Mouse (Mus musculus) heart, adult 18-20 months (tissue): ENCODE data around the gene Cd247. TPM values are rescaled to one million over a fixed set of nuclear protein-coding genes. Genes with fewer than 3 reads are reported as not detected.
"Not testable (repeated sequence)": the region's sequence is repeated elsewhere in the genome, so short reads cannot be mapped to it uniquely, and the experiment has no call there.

Experiments
- DNase-seq, 2 experiments: peaks; one replicate each; pipeline ENCODE4 v3.0.0; 2021 to 2022; ENCODE audit warnings: mixed read lengths in 1 of 2
- long read RNA-seq, 2 experiments: library from polyadenylated mRNA; stranded (forward); transcript quantifications; one replicate each; pipeline ENCODE4 v2.0.0; 2021
- total RNA-seq, 2 experiments: library from RNA; stranded (reverse); gene quantifications; 2 replicates each; pipeline ENCODE4 v1.2.3; 2021

Gene Cd247
- 1 to 10 TPM in 1 of 2 experiments, under 1 TPM in 1; 0.37 to 2.1 TPM for total RNA-seq
- long read RNA-seq, experiment 1, partial matches to known transcripts, result 0 of 1 reads
- long read RNA-seq, experiment 1, other reads (novel, unspliced or antisense), result 0 of 1 reads
- long read RNA-seq, experiment 2, partial matches to known transcripts, result 0 of 1 reads
- long read RNA-seq, experiment 2, other reads (novel, unspliced or antisense), result 0 of 1 reads

DNA sequence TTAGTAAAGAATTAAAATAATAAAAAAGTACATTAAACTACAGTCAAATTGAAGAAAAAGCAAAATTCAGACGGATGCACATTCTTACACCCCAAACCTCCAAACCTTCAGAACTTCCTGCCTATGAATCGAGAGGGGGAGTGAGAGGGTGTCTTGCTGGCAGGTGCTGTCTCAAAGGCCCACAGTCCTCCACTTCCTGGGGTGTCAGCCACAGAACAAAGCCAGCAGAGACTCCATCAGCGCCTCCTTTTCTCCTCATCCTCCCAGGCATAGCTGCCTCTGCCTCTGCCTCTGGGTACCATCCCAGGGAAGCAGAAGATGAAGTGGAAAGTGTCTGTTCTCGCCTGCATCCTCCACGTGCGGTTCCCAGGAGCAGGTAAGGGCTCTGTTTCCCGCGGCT is at the start of gene Cd247:
Gene Cd247, plus strand, starts transcription at position 171 of the 400 bp plus-strand sequence.
- DNase-seq, result no peak

DNA sequence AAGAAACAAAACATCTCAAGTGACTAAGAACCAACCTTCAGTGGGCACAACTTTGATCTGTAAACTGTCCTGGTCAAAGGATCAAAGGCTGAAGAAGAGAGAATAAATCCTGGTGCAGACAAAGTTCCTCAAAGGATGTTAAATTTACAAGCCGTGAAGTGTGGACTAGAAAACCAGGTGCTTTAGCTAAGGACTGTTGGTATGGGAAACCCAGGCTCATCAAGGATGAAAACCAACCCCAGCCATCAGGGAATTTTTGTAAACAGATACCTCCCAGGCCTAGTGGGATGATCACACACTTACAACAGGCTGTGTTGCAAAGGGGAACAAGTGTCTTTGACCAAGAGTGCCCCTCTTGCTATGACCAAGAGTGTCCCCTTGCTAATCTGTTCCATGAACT is 49.5 kb upstream of the Cd247 start:
- no peak for DNase-seq

DNA sequence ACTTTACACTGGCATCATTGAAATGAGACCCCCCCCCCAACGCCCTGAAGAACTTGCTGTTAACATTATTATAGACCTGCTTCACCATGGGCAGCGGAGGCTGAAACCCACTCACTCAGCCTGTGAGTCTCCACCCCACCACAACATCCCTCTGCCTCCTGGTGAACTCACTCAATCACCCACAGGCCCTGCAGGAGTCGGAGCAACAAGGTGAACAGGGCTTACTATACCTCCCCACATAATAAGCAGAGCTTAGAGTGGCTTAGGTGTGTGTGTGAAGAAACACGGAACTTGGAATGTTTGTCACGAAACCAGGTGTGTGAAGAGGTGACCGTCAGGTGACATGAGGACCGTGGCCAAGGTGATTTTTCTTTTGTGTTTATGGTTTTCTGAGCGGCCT is 46.5 kb upstream of the Cd247 start:
- DNase-seq, result no peak

DNA sequence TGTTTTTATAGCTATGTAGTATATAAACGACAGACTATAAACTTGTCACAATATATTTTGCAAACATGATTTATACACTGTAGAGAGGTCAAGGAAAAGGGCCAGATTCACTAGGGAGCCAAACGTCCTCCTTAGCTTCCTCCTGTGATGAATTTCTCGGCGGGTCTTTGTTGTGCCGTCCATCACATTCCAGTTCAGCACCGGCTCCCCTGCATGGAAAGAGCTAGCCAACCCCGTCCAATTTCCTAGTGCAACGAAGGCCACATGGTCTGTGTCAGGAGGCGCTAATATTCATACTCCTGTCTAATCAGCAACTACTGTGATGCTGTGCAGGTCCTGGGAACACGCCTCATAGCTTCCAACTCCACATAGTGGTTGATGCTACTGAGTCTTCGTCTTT is 40.4 kb upstream of the Cd247 start:
- DNase-seq, result no peak

DNA sequence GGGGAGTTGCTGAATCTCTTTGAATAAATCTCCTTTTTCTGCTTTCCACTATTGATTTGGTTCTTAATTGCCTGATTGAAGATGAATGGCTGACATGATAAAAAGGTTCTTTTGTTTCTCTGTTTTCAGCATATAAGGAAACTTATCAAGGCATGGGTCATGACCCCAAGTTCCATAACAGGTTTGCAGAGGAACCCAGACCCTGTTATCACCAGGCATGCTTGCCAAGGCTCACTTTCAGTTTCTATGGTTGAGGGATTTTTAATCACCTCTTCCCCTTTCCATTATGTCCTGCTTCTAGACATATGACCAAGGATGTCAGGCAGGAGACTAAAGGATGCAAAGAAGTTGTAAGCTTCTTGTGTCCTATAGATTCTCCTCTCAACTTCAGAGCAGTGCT is 37.3 kb upstream of the Cd247 start:
- DNase-seq, result no peak

DNA sequence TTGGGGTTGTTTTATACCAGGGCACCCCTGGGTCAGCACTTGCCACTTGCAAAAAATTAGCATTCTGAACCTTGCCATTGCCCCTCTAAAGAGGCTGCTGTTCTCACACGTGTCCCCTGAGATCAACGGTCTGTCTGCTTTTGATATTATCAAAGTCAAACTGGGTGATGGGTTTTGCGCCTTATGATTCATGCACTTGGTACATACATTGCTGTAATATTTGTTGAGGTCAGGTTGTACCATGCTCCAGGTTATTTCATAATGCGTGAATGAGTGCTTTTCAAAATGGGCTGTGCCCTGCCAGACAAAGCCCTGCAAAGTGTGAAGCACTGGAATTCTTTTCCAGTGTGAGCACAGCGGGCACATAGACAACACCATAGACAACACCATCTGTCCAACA is 36.6 kb upstream of the Cd247 start:
- DNase-seq, result no peak

DNA sequence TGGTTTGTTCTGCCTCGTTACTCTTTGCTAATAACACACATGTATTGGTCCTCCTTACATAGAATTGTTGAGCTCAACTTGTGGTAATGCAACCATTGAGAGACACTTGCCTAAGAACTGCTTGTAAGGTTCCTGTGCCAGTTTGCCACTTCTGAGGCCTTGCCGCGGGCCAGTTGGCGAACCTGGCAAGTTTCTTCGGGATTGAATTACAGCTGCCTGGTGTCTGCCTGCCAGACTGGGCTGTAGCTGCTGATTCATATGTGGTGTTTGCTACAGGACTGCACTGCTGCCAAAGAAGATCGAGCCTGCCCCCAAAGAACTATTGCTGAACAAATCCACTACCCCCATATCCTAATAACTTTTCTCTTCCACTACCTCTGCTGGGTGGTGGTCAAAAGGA is 34.3 kb upstream of the Cd247 start:
- no peak for DNase-seq

DNA sequence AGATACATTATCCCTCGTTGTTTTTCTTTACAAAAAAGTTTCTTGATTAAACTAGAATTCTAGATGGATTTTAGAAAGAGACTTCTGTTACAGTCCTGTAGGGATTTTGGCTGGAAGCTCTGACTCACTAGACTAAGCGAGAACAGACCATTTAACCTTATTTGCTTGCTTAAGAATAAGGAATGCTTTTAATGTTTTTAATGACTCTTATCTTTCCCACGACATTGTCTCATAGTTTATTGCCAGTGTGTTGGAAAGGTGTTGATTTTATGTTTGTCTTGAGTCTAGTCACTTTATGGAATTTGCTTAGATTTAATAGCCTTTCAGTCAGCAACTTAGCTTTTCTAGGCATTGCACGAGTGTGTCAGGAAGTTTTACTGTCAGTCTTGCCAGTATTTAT is 33.3 kb upstream of the Cd247 start:
- no peak for DNase-seq

DNA sequence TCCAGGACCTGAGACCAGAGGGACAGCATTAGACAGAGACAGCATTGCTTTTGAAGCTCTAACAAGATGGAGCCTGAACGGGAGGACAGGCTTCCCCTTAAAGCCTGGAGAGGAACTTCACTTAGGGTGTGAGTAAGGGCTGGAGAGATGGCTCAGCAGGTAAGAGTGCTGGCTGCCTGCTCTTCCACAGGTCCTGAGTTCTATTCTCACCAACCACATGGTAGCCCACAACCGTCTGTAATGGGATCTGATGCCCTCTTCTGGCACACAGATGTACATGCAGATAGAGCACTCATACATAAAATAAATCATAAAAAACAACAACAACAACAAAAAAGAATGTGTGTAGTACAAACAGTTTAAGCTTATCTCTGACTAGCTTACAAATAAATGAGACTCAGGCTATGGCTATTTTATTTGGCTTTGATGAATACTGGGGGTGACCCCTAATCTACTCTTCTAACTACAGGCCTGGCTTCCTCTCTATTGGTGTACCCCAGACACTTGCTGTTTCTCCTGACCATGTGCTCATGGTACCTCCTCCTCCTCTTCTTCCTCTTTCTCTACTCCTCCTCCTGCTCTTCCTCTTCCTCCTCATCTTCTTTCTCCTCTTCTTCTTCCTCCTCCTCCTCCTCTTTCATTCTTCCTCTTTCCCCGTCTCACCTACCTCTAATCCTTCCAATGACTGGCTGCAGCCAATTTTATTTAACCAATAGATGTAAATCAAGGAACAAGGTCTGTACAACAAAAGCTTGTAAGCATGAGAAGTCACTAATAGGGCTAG is 26.8 kb upstream of the Cd247 start:
- no peak for DNase-seq

DNA sequence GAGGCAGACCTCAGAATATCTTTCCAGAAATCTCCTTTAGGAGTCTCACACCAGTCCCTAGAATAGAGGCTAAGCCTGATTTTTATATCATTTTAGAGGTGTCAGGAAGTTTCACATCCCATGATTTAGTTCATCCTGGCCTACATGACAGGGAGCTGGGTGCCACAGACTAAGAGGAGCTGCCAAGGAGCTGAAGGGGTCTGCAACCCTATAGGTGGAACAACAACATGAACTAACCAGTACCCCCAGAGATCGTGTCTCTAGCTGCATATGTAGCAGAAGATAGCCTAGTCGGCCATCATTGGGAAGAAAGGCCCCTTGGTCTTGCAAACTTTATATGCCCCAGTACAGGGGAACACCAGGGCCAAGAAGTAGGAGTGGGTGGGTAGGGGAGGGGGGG is 26.0 kb upstream of the Cd247 start:
- DNase-seq, result not testable (repeated sequence)

DNA sequence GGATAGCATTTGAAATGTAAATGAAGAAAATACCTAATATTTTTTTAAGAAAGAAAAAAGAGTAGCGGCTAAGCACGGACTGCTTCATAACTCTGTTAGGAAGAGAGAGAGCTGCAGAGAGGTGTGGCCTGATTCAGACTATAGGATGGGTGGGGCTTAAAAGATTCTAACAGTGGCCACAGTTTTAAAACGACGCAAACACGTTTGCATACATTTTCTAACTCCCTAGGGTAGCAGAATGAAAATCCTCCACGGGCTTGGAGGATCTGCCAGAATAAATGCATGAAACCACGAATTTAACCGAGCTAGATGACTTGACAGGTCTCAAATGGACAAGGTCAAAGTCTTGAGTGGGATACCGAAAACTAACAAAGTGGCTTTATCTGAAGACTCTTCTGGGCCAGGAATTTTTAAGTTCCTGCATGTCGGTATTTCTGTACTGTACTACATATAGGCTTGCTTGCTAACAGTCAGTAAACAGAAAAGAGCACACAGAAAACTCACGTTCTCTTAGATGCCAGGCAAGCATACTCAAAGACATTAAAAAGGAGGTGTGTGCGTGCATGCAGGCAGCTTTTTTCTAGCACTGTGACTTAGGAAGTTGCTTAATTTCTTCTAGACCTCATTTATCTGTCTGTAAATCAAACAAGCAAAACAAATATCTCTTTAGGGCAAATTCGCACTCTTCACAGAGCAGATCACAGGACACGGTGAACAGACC is 25.4 kb upstream of the Cd247 start:
- DNase-seq, result no peak

DNA sequence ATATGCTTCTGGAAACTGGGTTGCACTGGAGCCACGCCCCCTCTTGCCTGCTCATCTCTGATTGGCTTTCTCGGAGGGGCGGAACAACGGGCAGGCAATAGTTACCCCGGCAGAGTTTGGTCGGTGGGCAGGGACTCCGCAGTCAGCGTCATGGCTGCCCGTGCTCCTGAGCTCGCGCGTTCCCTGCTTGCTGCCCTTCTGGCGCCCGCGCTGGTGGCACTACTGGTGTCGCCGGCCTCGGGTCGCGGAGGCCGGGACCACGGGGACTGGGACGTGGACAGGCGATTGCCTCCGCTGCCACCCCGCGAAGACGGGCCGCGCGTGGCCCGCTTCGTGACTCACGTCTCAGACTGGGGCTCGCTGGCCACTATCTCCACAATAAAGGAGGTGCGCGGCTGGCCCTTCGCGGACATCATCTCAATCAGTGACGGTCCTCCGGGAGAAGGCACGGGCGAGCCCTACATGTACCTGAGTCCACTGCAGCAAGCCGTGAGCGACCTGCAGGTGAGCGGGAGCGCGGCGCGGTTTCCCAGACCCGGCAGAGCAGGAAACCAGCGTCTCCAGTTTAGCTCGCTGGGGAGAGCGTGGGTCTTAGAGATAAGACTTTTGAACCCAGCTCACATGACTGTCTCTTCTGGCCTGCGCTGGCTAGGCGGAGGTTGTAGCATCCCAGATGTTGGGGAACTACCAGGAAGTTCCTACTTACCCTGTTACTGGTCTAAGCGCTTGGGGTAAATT is 24.7 kb upstream of the Cd247 start, which contains the start of gene Creg1:
Gene Creg1, plus strand, starts transcription at position 112 of the 738 bp plus-strand sequence.
- DNase-seq, result peak; percentile 96 to 98

DNA sequence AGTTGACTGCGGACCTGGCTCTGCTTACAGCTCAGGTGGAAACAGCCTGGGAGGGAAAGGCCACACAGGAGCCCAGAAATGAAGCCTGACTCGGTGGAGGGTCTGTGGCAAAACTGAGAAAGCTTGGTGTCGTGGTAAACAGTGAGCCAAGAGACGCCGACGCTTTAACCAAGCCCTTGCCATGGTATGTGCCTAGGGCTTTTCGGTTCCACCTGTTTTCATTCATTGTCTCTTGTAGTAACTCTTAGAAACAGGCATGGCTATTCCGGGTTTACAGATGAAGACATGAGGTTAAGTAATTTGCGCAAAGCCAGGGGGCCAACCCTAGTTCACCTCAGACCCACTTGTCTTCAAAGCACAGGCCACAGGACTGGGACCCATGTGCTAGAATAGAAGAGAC is 23.9 kb upstream of the Cd247 start:
- no peak for DNase-seq

DNA sequence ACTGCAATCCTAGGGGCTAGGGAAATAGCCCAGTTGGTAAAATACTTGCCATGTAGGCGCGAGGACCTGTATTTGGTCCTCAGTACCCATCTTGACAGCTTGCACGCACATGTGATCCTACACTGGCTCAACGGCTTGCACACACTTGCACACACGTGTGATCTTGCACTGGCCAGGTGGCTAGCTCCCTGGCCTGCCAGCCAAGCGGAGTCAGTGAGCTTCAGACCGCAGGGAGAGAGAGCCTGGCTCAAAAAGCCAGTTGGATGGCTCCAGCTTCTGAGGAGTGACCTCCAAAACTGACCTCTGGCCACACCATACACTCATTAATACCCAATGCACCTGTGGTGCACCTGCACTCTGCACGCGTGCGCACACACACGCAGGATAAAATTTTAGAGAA is 23.4 kb upstream of the Cd247 start:
- DNase-seq, result no peak

DNA sequence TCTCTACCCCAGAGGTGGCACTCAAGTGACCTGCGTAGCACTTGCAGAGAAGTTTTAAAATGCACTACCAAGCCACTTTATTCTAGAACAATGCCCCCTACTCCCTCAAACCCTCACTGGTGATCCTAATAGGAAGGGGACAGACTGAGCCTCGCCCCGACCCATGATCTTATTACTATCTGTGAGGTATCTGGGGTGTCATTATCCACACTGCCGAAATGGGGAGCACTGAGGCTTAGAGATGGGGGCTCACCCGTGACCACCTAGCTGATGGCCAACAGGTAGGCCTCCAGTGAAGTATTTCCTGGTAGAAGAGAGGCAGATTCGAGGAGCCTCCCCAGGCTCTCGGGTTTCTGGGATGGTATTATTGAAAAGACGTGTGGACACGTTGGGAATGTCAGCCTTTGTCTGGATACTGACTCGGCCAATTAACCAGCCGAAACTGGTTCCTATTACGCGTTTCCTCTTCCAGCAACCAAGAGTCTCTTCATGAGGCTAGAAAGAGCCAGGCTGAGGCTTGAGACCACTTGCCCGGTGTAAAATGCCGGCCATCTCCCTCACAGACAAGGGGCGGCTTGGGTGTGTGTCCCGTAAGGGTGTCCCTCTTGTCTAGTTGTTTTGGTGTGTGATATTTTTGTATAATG is 22.7 kb upstream of the Cd247 start:
- no peak for DNase-seq

DNA sequence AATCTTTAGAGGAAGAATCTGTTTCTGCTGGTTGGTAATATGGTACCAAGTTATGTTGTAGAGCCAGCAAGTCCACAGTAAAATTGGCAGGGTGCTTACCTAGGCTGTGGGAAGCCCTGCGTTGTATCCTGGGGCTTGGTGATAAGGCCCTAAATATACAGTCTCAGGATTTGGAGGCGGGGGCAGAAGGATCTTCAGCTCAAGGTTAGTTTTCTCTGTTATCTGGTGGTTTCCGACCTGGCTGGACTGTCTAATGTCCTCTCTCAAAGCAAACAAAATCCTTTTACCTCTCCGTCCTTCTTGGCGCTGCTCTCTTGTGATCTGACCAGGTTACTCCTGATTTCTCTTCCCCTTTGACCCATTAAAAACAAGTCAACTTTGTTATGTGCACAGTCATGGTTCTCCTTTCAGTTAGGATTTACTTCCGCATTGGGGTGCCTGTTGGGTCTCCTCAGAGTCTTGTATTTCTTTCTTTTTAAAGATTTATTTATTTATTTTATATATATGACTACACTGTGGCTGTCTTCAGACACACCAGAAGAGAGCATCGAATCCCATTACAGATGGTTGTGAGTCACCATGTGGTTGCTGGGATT is 22.1 kb upstream of the Cd247 start:
- DNase-seq, result no peak

DNA sequence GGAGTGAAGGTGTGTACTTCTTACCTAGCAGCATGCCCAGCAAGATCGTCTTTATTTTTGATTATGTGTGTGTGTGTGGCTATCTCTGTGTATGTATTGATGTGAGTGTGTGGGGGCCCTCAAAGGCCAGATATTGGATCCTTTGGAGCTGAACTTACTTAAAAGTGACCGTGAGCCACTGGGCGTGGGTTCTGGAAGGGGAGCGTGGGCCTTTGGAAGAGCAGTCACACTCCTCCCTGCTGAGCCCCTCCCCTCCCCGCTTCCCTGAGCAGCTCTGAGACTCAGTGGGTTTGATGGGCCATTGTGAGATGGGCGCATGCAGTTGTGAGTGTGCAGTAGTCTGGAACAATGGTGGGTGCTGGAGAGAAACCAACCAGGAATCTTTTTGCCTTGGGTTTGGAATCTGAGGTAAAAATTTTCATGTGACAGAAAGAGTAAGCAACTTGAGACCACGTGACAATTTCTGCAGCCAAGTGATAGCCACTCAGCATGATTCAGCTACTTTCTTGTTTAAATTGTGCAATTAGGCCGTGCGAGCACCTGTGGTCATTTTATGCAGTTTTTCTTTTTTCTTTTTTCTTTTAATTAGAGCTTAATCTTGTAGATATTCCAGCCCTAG is 19.5 kb upstream of the Cd247 start:
- no peak for DNase-seq

DNA sequence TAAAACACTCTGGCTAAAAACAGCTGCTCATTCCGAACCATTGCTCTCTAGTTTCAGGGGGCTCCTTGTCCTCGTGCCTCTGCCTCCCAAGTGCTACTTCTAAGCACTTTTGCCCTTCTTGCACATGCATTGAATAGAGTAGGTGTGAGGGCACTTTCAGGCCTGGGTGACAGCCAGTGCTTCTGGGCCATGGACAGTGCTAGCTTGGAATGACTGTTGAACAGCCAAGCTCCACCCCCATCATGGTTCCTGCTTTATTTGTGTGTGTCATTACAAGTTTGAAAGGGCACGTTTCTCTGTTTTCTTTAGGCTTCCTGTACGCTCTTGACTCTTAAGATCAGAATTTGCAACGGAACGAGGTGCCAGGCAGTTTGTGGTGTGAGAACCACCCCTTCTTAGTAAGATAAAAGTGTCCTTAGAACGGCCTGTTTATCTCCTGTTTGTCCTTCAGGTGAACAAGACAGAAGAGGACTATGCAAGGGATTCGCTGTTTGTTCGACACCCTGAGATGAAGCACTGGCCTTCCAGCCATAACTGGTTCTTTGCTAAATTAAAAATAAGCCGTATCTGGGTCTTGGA is 18.2 kb upstream of the Cd247 start:
- peak in 1 of 2 experiments; percentile 30 for DNase-seq

DNA sequence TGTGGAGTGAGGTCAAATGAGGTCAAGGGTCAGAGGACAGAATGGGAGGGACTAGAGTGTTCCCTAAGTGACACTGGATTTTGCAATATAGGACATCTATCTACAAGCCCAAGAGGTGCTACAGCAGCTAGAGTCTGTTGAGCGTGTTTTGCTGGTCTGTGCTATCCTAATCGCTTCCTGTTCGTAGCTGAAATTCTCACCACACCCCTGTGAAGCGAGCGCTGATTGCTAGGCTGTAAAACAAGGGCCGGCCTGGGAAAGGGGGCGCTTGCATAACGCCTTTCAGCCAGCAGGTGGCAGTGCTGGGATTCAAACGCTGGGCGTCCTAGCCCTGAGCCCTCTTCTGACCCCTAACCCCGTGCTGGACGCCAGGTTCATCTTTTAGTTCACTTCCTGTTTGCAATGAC is 17.0 kb upstream of the Cd247 start:
- peak; percentile 78 to 88 for DNase-seq

DNA sequence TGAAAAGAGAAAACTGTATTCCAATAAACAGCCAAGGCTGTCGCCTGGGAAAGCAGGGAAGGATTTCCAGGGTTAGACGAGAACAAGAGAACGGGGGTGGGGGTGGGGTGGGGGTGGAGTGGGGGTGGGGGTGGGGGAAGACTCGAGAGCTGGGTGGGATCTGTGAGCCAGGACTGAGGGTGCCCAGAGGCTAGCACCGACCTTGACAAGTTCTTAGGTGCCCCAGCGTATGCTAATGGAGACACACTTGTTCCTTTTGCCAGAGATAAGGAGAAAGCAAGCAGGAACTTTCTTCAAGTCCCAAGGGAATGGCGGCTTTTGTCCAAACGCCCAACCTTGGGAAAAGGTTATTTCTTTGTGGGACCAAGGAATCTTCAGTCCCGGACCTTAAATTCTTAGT is 16.5 kb upstream of the Cd247 start:
- no peak for DNase-seq
